Mouse (Mus musculus) forebrain, postnatal 0 days (tissue): ENCODE data around the gene Parp11. TPM values are rescaled to one million over a fixed set of nuclear protein-coding genes. Genes with fewer than 3 reads are reported as not detected.

Experiments used
- ATAC-seq: fragments of 200-750 bp; cut with Nextera tagmentation; 2 replicates; pipeline ENCODE4 v1.8.0; 2017; ENCODE audit warnings: mild to moderate bottlenecking, moderate library complexity
- DNase-seq: peaks from one replicate; pipeline ENCODE4 v3.0.0-alpha.2; 2015
- H3K27ac ChIP-seq: fragments of 300-500 bp; sonication (generic); 2 replicates; pipeline ENCODE4 v1.5.1; 2014; ENCODE audit warnings: low read depth, mild to moderate bottlenecking, antibody characterized with exemption, low read length, moderate library complexity, mixed read lengths
- H3K27me3 ChIP-seq: fragments of 300-500 bp; sonication (generic); 2 replicates; pipeline ENCODE4 v1.6.1; 2014; ENCODE audit warnings: mild to moderate bottlenecking, low read length, mixed read lengths; ENCODE audit not compliant: insufficient read depth
- H3K36me3 ChIP-seq: fragments of 300-500 bp; sonication (generic); 2 replicates; pipeline ENCODE4 v1.6.1; 2014; ENCODE audit warnings: mild to moderate bottlenecking, moderate library complexity; ENCODE audit not compliant: insufficient read depth
- H3K4me1 ChIP-seq: fragments of 300-500 bp; sonication (generic); 2 replicates; pipeline ENCODE4 v1.6.1; 2014; ENCODE audit warnings: antibody characterized with exemption; ENCODE audit not compliant: insufficient read depth
- H3K4me2 ChIP-seq: fragments of 300-500 bp; sonication (generic); 2 replicates; pipeline ENCODE4 v1.6.1; 2014; ENCODE audit warnings: low read depth, mild to moderate bottlenecking, moderate library complexity
- H3K4me3 ChIP-seq: fragments of 300-500 bp; sonication (generic); 2 replicates; pipeline ENCODE4 v1.5.1; 2014; ENCODE audit warnings: low read depth, low read length, mixed read lengths
- H3K9ac ChIP-seq: fragments of 300-500 bp; sonication (generic); 2 replicates; pipeline ENCODE4 v1.6.1; 2014; ENCODE audit warnings: mild to moderate bottlenecking
- H3K9me3 ChIP-seq: fragments of 300-500 bp; sonication (generic); 2 replicates; pipeline ENCODE4 v1.6.1; 2016; ENCODE audit warnings: low read length
- CTCF ChIP-seq: sonication (generic); IDR thresholded peaks from 2 replicates; pipeline ENCODE4 v1.5.1; 2016; ENCODE audit warnings: antibody characterized with exemption, control low read depth, low read depth
- WGBS: fragments of 180-500 bp; shearing (Covaris S2); extraction: QIAGEN DNeasy Blood & Tissue Kit; methylation state at CpG from one replicate; pipeline ENCODE4 v1.1.7; 2014; 5-methylcytosine and 5-hydroxymethylcytosine counted together
- polyA plus RNA-seq: library from polyadenylated mRNA; unstranded; fragments of >200 nt; fragmentation: Nextera tagmentation; extraction: Ambion mirVana; gene quantifications from 2 replicates; pipeline ENCODE4 v1.2.1, GENCODE M21; 2015
- total RNA-seq: library from RNA; depleted of rRNA; stranded (reverse); fragments of >200 nt; gene quantifications from 2 replicates; pipeline ENCODE4 v1.2.3, GENCODE M21; 2014; rRNA removed

Gene Parp11
- total RNA-seq (57.6 and 60.9 TPM in 2 replicates), polyA plus RNA-seq (38.4 and 45.8 TPM in 2 replicates)

DNA sequence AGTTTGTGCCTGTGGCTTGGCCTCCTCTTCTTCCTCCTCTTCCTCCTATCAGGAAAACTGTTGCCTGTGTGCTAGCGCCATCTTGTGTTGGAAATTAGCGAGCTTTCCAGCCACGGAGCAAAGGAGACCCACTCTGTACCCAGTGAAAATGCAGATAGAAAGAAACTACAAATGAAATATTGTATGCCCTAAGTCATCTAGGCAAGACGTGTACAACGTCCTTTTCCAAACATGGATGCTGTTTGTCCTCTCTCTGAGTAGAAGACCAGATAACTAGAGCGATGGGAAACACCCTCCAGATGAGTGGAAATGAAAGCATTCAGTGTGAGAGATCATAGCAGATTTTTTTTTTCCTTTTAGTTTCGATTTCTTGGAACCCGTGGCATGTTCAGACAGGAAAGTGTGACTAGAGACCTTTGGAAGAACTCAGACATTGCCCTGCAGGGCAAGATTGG is at the start of gene Parp11:
Parp11 (plus strand) TSS at position 405 of the 455 bp plus-strand sequence.
- Histone ChIP-seq H3K27me3 (no peaks in the 10 kb centered on the region), H3K9ac (no peak within 1 kb of the TSS), H3K4me2 (no peak within 1 kb of the TSS), H3K4me1 (no peaks in the 10 kb centered on the region), H3K9me3 (no peaks in the 10 kb centered on the region), H3K36me3 (no peaks in the 10 kb centered on the region), H3K4me3 (no peak within 1 kb of the TSS), H3K27ac (no peak within 1 kb of the TSS)
- WGBS: 17% methylated on average over 8 of the region's 8 CpGs
- peak; percentile 97 for TF ChIP-seq CTCF
- DNase-seq (peak; percentile 88), ATAC-seq (peak; percentile 56; the same call in 1 of the 2 replicates)

DNA sequence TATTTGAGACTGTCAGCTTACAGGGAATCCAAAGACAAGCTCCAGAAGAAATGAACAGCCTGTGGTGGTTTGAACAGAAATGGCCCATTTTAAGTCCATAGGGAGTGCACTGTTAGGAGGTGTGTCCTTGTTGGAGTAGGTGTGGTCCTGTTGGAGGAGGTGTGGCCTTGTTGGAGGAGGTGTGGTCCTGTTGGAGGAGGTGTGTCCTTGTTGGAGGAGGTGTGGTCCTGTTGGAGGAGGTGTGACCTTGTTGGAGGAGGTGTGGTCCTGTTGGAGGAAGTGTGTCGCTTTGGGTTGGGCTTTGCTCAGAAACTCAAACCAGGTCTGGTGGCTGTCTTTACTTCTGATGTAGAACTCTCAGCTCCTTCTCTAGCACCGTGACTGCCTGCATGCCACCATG is 48.6 kb upstream of the Parp11 start:
- Histone ChIP-seq H3K4me3 (no peak overlapping the region), H3K9ac (no peak overlapping the region), H3K27me3 (no peaks in the 10 kb centered on the region), H3K36me3 (no peaks in the 10 kb centered on the region), H3K4me2 (no peak overlapping the region), H3K9me3 (no peaks in the 10 kb centered on the region), H3K4me1 (no peaks in the 10 kb centered on the region), H3K27ac (no peak overlapping the region)
- ATAC-seq (no peak), DNase-seq (no peak)
- WGBS: 49% methylated on average over 2 of the region's 2 CpGs
- no peak for TF ChIP-seq CTCF

DNA sequence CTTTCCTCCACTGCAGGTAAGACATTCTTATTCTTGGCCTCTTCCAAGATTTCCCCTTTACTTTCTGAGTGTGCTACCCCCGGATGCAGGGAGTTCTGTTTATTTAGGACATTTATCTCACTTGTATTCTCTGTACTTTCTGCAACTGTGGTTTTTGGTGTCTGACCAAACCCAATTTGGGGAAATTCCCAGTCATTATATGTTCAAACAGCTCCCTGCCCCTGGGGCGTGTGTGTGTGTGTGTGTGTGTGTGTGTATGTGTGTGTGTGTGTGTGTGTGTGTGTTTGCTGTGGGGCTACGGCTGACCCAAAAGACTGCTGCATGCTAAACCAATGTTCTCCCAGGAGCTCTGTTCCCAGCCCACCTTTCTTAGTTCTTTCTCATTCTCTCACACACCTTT is 45.2 kb upstream of the Parp11 start:
- Histone ChIP-seq H3K9ac (no peak overlapping the region), H3K36me3 (no peaks in the 10 kb centered on the region), H3K4me2 (no peak overlapping the region), H3K27me3 (no peaks in the 10 kb centered on the region), H3K4me1 (peaks cover 3% of the 10 kb centered on the region; the same call in 1 of the 2 replicates), H3K9me3 (no peaks in the 10 kb centered on the region), H3K4me3 (no peak overlapping the region), H3K27ac (no peak overlapping the region)
- DNase-seq (no peak), ATAC-seq (no peak)
- WGBS: 53% methylated on average over 3 of the region's 3 CpGs
- TF ChIP-seq CTCF: no peak

DNA sequence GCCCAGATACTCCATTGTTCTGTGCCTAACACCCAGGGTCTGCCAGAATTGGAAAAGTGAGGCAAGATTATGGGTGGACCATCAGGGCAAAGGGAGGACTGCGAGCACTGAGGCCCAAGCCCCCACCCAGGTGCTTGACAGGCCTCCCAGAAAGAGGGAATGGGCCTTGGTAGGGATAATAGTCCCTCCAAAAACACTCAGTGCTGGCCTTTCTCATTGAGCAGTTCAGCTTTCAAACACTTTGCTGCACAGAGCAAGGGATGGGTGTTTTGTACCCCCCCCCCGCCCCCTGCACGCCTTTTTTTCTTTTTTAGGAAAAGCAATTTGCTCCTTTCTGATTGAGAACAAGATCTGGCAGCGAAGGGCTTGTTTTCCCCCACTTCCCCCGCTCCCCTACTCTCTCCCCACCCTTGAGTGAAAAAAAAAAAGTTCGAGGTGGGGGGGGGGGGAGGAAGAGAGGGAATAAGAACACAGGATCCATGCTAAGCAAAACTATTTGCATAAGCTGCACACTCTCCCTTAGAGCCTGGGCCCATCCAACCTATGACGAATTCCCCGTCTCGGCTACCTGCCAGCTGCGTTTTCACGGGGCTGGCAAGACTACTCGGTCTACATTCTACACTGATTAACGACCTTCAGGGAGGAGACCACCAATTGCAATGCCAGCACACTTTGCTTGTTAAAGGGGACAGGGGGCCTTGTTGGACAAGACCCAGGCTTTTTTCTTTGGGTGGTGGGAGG is 42.4 kb upstream of the Parp11 start:
- peak overlapping the region; percentile 67 for H3K27ac ChIP-seq
- H3K9me3 ChIP-seq: no peaks in the 10 kb centered on the region
- H3K4me2 ChIP-seq: no peak overlapping the region
- no peak overlapping the region for H3K4me3 ChIP-seq
- TF ChIP-seq CTCF: no peak
- ATAC-seq: peak; percentile 92
- H3K9ac ChIP-seq: no peak overlapping the region
- 9% methylated on average over 13 of the region's 13 CpGs for WGBS
- peaks cover 3% of the 10 kb centered on the region; the same call in 1 of the 2 replicates for H3K4me1 ChIP-seq
- DNase-seq: peak; percentile 89
- no peaks in the 10 kb centered on the region for H3K36me3 ChIP-seq
- no peaks in the 10 kb centered on the region for H3K27me3 ChIP-seq

DNA sequence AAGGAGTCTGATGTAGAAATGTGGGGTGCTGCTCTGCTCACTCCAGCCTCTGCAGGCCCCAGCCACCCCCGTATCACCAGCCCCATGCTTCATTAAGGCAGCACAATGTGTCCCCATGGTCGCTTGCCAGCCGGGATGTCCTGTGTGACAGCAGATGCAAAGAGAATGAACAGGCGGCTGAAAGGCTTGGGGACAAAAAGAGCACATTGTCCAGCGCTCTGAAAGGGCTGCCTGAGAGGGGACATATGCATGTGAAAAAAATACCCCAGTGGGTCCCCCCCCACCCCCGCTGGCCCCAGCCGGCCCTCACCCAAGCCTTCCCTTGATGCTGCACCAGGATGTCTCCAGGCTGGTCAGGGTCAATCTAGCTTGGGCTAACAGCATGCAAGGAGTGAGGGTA is 41.0 kb upstream of the Parp11 start:
- TF ChIP-seq CTCF: no peak
- Histone ChIP-seq H3K4me1 (peaks cover 3% of the 10 kb centered on the region; the same call in 1 of the 2 replicates), H3K27ac (peak overlapping the region; percentile 41), H3K9me3 (no peaks in the 10 kb centered on the region), H3K4me2 (no peak overlapping the region), H3K27me3 (no peaks in the 10 kb centered on the region), H3K4me3 (no peak overlapping the region), H3K36me3 (no peaks in the 10 kb centered on the region), H3K9ac (no peak overlapping the region)
- peak; percentile 44 for ATAC-seq
- 13% methylated on average over 7 of the region's 7 CpGs for WGBS
- DNase-seq: peak; percentile 70

DNA sequence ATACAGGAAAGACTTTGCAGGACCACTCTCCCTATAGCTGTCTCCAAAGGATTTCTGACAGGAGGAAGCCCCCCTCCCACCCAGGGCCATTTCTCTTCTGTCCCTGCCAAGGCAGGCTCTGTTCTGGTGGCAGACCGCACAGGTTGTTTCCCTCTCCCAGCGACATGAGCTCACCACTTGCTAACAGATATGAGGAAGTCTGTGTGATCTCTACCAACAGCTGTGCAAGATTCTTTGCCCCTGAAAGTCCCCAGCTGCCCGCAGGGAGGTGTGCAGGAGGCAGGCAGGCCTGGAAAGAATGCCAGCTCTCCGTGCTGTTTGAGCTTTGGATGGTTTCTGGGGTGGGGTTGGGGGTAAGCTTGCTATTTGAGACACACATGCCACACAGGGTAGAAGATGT is 38.9 kb upstream of the Parp11 start:
- H3K27ac ChIP-seq: no peak overlapping the region
- DNase-seq (peak; percentile 24), ATAC-seq (peak; percentile 16; the same call in 1 of the 2 replicates)
- no peak overlapping the region for H3K9ac ChIP-seq
- H3K9me3 ChIP-seq: no peaks in the 10 kb centered on the region
- H3K36me3 ChIP-seq: no peaks in the 10 kb centered on the region
- H3K4me3 ChIP-seq: no peak overlapping the region
- H3K27me3 ChIP-seq: no peaks in the 10 kb centered on the region
- TF ChIP-seq CTCF: no peak
- peaks cover 3% of the 10 kb centered on the region; the same call in 1 of the 2 replicates for H3K4me1 ChIP-seq
- no peak overlapping the region for H3K4me2 ChIP-seq
- WGBS: 11% methylated on average over 4 of the region's 4 CpGs

DNA sequence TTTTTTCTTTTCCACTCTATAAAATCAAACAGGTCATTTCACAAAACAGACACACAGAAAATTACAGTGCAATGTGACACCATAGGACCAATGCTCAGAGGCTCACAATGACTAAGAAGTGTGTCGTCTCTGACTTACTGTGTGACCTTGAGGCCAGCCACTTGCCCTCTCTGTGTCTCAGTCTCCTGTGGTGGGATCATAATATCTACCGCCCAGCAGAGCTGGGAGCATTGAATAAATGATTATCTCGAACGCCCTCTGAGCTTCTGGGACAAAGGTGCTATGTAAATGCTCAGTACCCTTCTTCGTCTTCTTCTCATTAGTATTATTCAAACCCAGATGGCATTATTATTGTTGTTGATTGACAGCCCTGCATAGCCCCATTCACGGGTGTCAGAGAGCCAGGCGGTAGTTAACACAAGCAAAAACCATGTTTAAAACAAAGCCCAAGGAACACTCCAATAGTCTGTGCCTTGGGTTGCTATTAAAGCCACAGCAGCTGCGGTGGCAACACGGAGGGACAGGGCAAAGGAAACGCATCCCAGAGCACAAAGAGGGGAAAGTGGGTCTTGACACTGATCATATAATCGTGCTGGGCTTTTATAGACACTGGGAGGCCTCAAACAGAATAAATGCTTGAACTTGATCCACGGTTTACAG is 29.0 kb upstream of the Parp11 start:
- TF ChIP-seq CTCF: no peak
- Histone ChIP-seq H3K4me3 (no peak overlapping the region), H3K9ac (no peak overlapping the region), H3K4me1 (no peaks in the 10 kb centered on the region), H3K27me3 (no peaks in the 10 kb centered on the region), H3K27ac (peak overlapping the region; percentile 70), H3K9me3 (no peaks in the 10 kb centered on the region), H3K36me3 (no peaks in the 10 kb centered on the region), H3K4me2 (no peak overlapping the region)
- ATAC-seq: peak; percentile 96
- peak; percentile 52 for DNase-seq
- WGBS: 14% methylated on average over 12 of the region's 12 CpGs
